ENCODE assay signal across 12 mouse cellular contexts in genomic region chr5:16560247-16560646, GRCm38 (mm10).
"Had no signal": no experiment of that assay in that cellular context is flagged by ENCODE, and none has a peak within 500 bp of the region (broad histone marks: within the 10 kb centered on the region; RNA-seq: fewer than 3 reads in every experiment).

No protein-coding gene starts in this region.

- DNase-seq: retina, postnatal 1 day; right cerebral cortex, adult 18-20 months; right cerebral cortex, postnatal 14 days; right cerebral cortex, postnatal 25 days; right cerebral cortex, postnatal 4 days; spleen, adult 18-20 months; thymus, adult 18-20 months; thymus, adult 2 months; thymus, postnatal 14 days; thymus, postnatal 25 days; thymus, postnatal 36 days; thymus, postnatal 4 days had no signal
